Mouse (Mus musculus) ES-CJ7 (cell line): ENCODE results near the gene Nkx3-2.
A peak's percentile ranks its signal among the peaks of the same experiment; 100 is the strongest.

Source experiments
- DNase-seq: peaks from one replicate; pipeline ENCODE4 v3.0.0; 2011; ENCODE audit warnings: low read depth, low spot score

Nkx3-2 gene

GRCm38 (mm10) chr5:41762947-41763730 lies 1.2 kb downstream of the Nkx3-2 start:
- DNase-seq = peak; percentile 32

GRCm38 (mm10) chr5:41762141-41762946 lies 2.0 kb downstream of the Nkx3-2 start:
- DNase-seq = peak; percentile 8

GRCm38 (mm10) chr5:41761509-41762140 lies 2.7 kb downstream of the Nkx3-2 start:
- DNase-seq = peak; percentile 30

GRCm38 (mm10) chr5:41760831-41761508 lies 3.3 kb downstream of the Nkx3-2 start:
- no peak for DNase-seq

GRCm38 (mm10) chr5:41760071-41760470 lies 4.2 kb downstream of the Nkx3-2 start:
- peak; percentile 56 for DNase-seq

GRCm38 (mm10) chr5:41758671-41759639 lies 5.3 kb downstream of the Nkx3-2 start:
- DNase-seq = no peak

GRCm38 (mm10) chr5:41757338-41757737 lies 7.0 kb downstream of the Nkx3-2 start:
- no peak for DNase-seq

GRCm38 (mm10) chr5:41756396-41756795 lies 7.9 kb downstream of the Nkx3-2 start:
- no peak for DNase-seq

- peak; percentile 38 for DNase-seq
These were observed 8.8 kb downstream of the Nkx3-2 start for GRCm38 (mm10) chr5:41755373-41755960.

GRCm38 (mm10) chr5:41754836-41755235 lies 9.5 kb downstream of the Nkx3-2 start:
- DNase-seq = no peak

GRCm38 (mm10) chr5:41754226-41754775 lies 10.0 kb downstream of the Nkx3-2 start:
- DNase-seq = no peak

- DNase-seq = no peak
These were observed 11.6 kb downstream of the Nkx3-2 start for GRCm38 (mm10) chr5:41752721-41753120.

GRCm38 (mm10) chr5:41744898-41745780 lies 19.2 kb downstream of the Nkx3-2 start:
- DNase-seq = peak; percentile 19

GRCm38 (mm10) chr5:41744234-41744633 lies 20.1 kb downstream of the Nkx3-2 start:
- peak; percentile 77 for DNase-seq

GRCm38 (mm10) chr5:41738817-41739216 lies 25.5 kb downstream of the Nkx3-2 start:
- DNase-seq = no peak

GRCm38 (mm10) chr5:41737039-41737438 lies 27.3 kb downstream of the Nkx3-2 start:
- DNase-seq = no peak

GRCm38 (mm10) chr5:41727017-41727416 lies 37.3 kb downstream of the Nkx3-2 start:
- no peak for DNase-seq

- DNase-seq = no peak
These were observed 38.7 kb downstream of the Nkx3-2 start for GRCm38 (mm10) chr5:41725573-41725972.
